Mouse (Mus musculus): Measurements from ENCODE around the gene Tnfaip2. TPM values are rescaled to one million over a fixed set of nuclear protein-coding genes. Genes with fewer than 3 reads are reported as not detected.

Tnfaip2 gene
- polyA plus RNA-seq, 1 experiment from 2014 or later, result 24.3 TPM

Other genes starting within 250 kb of the Tnfaip2 start
- gene Amn, start 171.4 kb upstream of the Tnfaip2 start, polyA plus RNA-seq (2015; fragmentation: Nextera tagmentation; extraction: Ambion mirVana), result 70.7 and 87.7 TPM in 2 replicates
- gene Cdc42bpb, start 64.8 kb upstream of the Tnfaip2 start, polyA plus RNA-seq (2015; fragmentation: Nextera tagmentation; extraction: Ambion mirVana), result 40.6 and 45.2 TPM in 2 replicates
- gene Lbhd2, start 35.7 kb upstream of the Tnfaip2 start, polyA plus RNA-seq (2015; fragmentation: Nextera tagmentation; extraction: Ambion mirVana), result 4.6 and 5.5 TPM in 2 replicates
- 19.4 and 19.9 TPM in 2 replicates for gene Exoc3l4, start 25.5 kb upstream of the Tnfaip2 start, polyA plus RNA-seq (2015; fragmentation: Nextera tagmentation; extraction: Ambion mirVana)
- 78.6 and 84.8 TPM in 2 replicates for gene Gm266, start 43.4 kb downstream of the Tnfaip2 start, polyA plus RNA-seq (2015; fragmentation: Nextera tagmentation; extraction: Ambion mirVana)
- 481 and 498 TPM in 2 replicates for gene Eif5, start 95.5 kb downstream of the Tnfaip2 start, polyA plus RNA-seq (2015; fragmentation: Nextera tagmentation; extraction: Ambion mirVana)
- 31.5 and 32.2 TPM in 2 replicates for gene Mark3, start 132.1 kb downstream of the Tnfaip2 start, polyA plus RNA-seq (2015; fragmentation: Nextera tagmentation; extraction: Ambion mirVana)
- 134 and 188 TPM in 2 replicates for gene Ckb, start 229.9 kb downstream of the Tnfaip2 start, polyA plus RNA-seq (2015; fragmentation: Nextera tagmentation; extraction: Ambion mirVana)
- gene Trmt61a, start 235.6 kb downstream of the Tnfaip2 start, polyA plus RNA-seq (2015; fragmentation: Nextera tagmentation; extraction: Ambion mirVana), result 11.6 and 12.2 TPM in 2 replicates

Data from kidney, embryonic 16.5 days (tissue).